Mouse (Mus musculus) olfactory bulb, adult 2 months (tissue): ENCODE data around the gene B830017H08Rik.

Experiments used
- CTCF ChIP-seq: fragments of 200-500 bp; IDR thresholded peaks from 2 replicates; pipeline ENCODE4 v1.5.1; 2012; ENCODE audit warnings: low read depth, mild to moderate bottlenecking, low read length, moderate library complexity; ENCODE audit not compliant: insufficient read depth
- POLR2A ChIP-seq: fragments of 200-500 bp; IDR thresholded peaks from 2 replicates; pipeline ENCODE4 v1.6.1; 2012; ENCODE audit warnings: mild to moderate bottlenecking, low read depth, low read length, moderate library complexity; ENCODE audit not compliant: insufficient read depth

GRCm38 (mm10) chr16:17806581-17807191, 26.2 kb upstream of the B830017H08Rik start:
- TF ChIP-seq POLR2A = no peak
- TF ChIP-seq CTCF = no peak
